Mouse (Mus musculus) embryonic facial prominence, embryonic 14.5 days (tissue): ENCODE data around the gene Prkcz. TPM values are rescaled to one million over a fixed set of nuclear protein-coding genes. Genes with fewer than 3 reads are reported as not detected.
"Not testable (repeated sequence)": the region's sequence is repeated elsewhere in the genome, so short reads cannot be mapped to it uniquely, and the experiment has no call there.

Source experiments
- ATAC-seq: fragments of 200-750 bp; cut with Nextera tagmentation; 2 replicates; pipeline ENCODE4 v1.8.0; 2017; ENCODE audit warnings: low read depth, moderate number of reproducible peaks, moderate TSS enrichment
- DNase-seq: peaks from one replicate; pipeline ENCODE4 v3.0.0-alpha.2; 2015; ENCODE audit warnings: low spot score
- H3K27ac ChIP-seq: fragments of 300-500 bp; sonication (generic); replicated peaks from 2 replicates; pipeline ENCODE4 v1.5.1; 2014; ENCODE audit warnings: low read depth, mild to moderate bottlenecking, low read length, moderate library complexity
- H3K27me3 ChIP-seq: fragments of 300-500 bp; sonication (generic); replicated peaks from 2 replicates; pipeline ENCODE4 v1.6.1; 2014; ENCODE audit warnings: low read length; ENCODE audit not compliant: control insufficient read depth, insufficient read depth
- H3K36me3 ChIP-seq: fragments of 300-500 bp; sonication (generic); 2 replicates; pipeline ENCODE4 v1.6.1; 2014; ENCODE audit warnings: low read length, mixed read lengths; ENCODE audit not compliant: control insufficient read depth, insufficient read depth
- H3K4me1 ChIP-seq: fragments of 300-500 bp; sonication (generic); 2 replicates; pipeline ENCODE4 v1.6.1; 2014; ENCODE audit warnings: antibody characterized with exemption, low read length; ENCODE audit not compliant: control insufficient read depth, insufficient read depth
- H3K4me2 ChIP-seq: fragments of 300-500 bp; sonication (generic); 2 replicates; pipeline ENCODE4 v1.6.1; 2014; ENCODE audit warnings: low read depth, mild to moderate bottlenecking, low read length, moderate library complexity, mixed read lengths
- H3K4me3 ChIP-seq: fragments of 300-500 bp; sonication (generic); 2 replicates; pipeline ENCODE4 v1.5.1; 2014; ENCODE audit warnings: low read depth, mild to moderate bottlenecking, low read length
- H3K9ac ChIP-seq: fragments of 300-500 bp; sonication (generic); 2 replicates; pipeline ENCODE4 v1.6.1; 2014; ENCODE audit warnings: low read depth, mild to moderate bottlenecking, low read length, moderate library complexity, mixed read lengths
- H3K9me3 ChIP-seq: fragments of 300-500 bp; sonication (generic); 2 replicates; pipeline ENCODE4 v1.6.1; 2016; ENCODE audit warnings: low read length; ENCODE audit not compliant: control insufficient read depth
- WGBS: fragments of 180-500 bp; shearing (Covaris S2); extraction: QIAGEN DNeasy Blood & Tissue Kit; methylation state at CpG from one replicate; pipeline ENCODE4 v1.1.7; 2014; 5-methylcytosine and 5-hydroxymethylcytosine counted together
- polyA plus RNA-seq: library from polyadenylated mRNA; unstranded; fragments of >200 nt; fragmentation: Nextera tagmentation; extraction: Ambion mirVana; gene quantifications from 2 replicates; pipeline ENCODE4 v1.2.1, GENCODE M21; 2014

Prkcz gene
- polyA plus RNA-seq, 1 experiment from 2014 or later, result 9.8 TPM

DNA sequence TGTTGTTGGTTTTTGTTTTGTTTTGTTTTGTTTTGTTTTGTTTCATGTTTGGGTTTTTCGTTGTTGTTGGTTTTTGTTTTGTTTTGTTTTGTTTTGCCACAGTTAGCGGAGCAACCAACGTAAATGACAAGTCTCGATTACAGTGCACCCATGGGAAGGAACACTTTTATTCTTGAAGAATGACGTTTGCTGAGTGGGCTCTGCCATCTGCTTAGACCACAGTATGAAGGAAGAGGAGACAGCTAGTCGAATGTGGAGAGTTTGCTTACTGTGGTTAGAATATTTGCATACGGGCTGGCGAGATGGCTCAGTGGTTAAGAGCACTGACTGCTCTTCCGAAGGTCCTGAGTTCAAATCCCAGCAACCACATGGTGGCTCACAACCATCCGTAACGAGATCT, 32.8 kb downstream of the Prkcz start:
- not testable (repeated sequence) for ATAC-seq, H3K27ac ChIP-seq, DNase-seq

DNA sequence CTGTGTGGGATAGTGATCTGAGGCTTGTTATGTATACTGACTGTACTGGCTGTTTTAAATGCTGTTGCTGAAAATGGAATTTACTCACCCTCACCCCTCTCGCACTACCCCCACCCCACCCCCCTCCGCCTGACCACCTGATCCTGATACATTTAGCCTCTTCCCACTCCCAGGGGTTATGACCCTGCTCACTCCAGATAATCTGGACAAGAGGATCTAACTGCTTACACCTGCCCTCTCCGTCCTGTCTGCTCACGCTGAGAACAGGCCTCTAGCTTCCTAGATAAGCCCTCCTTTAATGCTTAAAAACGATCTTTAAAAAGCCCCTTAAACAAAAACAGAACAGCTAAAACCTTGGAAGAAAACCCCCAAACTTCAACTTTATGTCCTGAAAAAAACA, 35.4 kb downstream of the Prkcz start:
- Histone ChIP-seq H3K4me2 (no peak overlapping the region), H3K9me3 (no peaks in the 10 kb centered on the region), H3K4me1 (no peaks in the 10 kb centered on the region), H3K36me3 (no peaks in the 10 kb centered on the region), H3K4me3 (no peak overlapping the region), H3K9ac (no peak overlapping the region), H3K27me3 (no peaks in the 10 kb centered on the region), H3K27ac (no peak overlapping the region)
- no peak for ATAC-seq
- WGBS, result 41% methylated on average over 5 of the region's 5 CpGs
- no peak for DNase-seq

More for the DNA sequence above, 32.8 kb downstream of the Prkcz start:
- not testable (repeated sequence) for H3K36me3 ChIP-seq, H3K9me3 ChIP-seq, H3K4me2 ChIP-seq, H3K4me1 ChIP-seq, H3K9ac ChIP-seq, H3K27me3 ChIP-seq, H3K4me3 ChIP-seq
- WGBS, result 84% methylated on average over 11 of the region's 11 CpGs

DNA sequence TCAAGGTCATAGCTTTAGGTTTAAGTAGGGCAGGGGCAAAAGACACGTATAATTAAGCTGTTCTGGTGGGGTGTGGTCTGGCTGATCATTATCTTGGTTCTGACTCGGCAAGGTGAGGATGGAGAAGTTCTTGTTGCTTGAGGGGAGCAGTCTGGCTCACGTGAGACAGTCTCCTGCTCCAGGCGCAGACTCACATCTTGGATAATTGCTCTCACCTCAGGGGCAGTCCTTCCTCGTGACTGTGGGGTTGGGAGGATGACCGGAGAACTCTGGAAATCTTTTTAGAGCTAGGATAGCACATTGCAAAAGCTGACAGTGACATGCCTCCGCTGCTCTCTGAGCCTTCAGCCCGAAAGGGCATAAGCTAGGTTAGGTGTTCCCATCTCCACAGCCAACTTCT, 36.6 kb downstream of the Prkcz start:
- DNase-seq, result no peak
- Histone ChIP-seq H3K27me3 (no peaks in the 10 kb centered on the region), H3K9me3 (no peaks in the 10 kb centered on the region), H3K27ac (no peak overlapping the region), H3K9ac (no peak overlapping the region), H3K4me2 (no peak overlapping the region), H3K36me3 (no peaks in the 10 kb centered on the region), H3K4me1 (no peaks in the 10 kb centered on the region), H3K4me3 (no peak overlapping the region)
- WGBS, result 58% methylated on average over 8 of the region's 8 CpGs
- ATAC-seq, result no peak

DNA sequence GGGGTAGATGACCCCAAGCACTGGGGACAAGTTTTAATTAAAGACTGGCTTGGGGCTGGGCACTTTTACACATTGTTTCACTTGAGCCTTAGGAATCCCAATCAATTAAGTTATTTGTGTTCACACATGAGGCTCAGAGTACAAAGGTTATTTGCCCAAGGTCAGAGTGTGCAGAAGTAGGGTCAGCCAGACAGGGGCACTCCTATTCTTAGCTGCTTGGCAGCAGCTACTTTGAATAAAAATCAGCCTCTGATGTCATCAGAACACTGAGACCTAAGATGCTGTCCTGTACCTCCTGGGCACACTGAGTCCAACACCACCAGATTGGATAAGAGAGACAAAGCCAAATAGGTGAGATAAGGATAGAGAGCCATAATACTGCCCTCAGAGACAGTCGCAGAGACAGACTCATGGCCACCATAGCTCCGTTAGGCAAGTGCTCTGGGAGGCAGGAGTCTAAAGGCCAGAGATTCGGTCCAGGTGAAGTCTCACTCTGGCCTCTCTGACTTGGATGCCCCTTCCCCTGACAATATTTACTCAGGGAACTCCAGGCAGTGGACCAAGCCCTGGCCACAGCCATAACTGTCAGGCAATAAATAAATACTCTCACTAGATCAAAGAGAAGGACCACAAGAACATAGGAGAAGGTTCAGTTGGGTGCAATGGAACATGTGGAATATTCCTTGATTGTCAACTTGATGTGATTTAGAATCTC, 37.9 kb downstream of the Prkcz start:
- Histone ChIP-seq H3K4me3 (no peak overlapping the region), H3K9me3 (no peaks in the 10 kb centered on the region), H3K4me2 (no peak overlapping the region), H3K36me3 (no peaks in the 10 kb centered on the region), H3K4me1 (no peaks in the 10 kb centered on the region), H3K27ac (no peak overlapping the region), H3K9ac (no peak overlapping the region), H3K27me3 (no peaks in the 10 kb centered on the region)
- no peak for ATAC-seq
- DNase-seq, result no peak
- WGBS, result 76% methylated on average over 3 of the region's 3 CpGs

GRCm38 (mm10) chr4:155320281-155321244, 40.6 kb downstream of the Prkcz start:
- Histone ChIP-seq H3K4me2 (0 out of 2 replicates have a peak overlapping the region, but pooled peaks have one; percentile 2), H3K27me3 (no peaks in the 10 kb centered on the region), H3K4me1 (no peaks in the 10 kb centered on the region), H3K9me3 (no peaks in the 10 kb centered on the region), H3K9ac (no peak overlapping the region), H3K27ac (no peak overlapping the region), H3K4me3 (no peak overlapping the region), H3K36me3 (no peaks in the 10 kb centered on the region)
- ATAC-seq (peak; percentile 82), DNase-seq (peak; percentile 79)
- 55% methylated on average over 15 of the region's 15 CpGs for WGBS

- Histone ChIP-seq H3K4me3 (no peak overlapping the region), H3K9me3 (no peaks in the 10 kb centered on the region), H3K4me1 (no peaks in the 10 kb centered on the region), H3K27me3 (no peaks in the 10 kb centered on the region), H3K27ac (no peak overlapping the region), H3K36me3 (no peaks in the 10 kb centered on the region), H3K9ac (no peak overlapping the region), H3K4me2 (no peak overlapping the region)
- 34% methylated on average over 2 of the region's 2 CpGs for WGBS
- ATAC-seq (no peak), DNase-seq (no peak)
Observed at GRCm38 (mm10) chr4:155318266-155318665, 42.9 kb downstream of the Prkcz start.

DNA sequence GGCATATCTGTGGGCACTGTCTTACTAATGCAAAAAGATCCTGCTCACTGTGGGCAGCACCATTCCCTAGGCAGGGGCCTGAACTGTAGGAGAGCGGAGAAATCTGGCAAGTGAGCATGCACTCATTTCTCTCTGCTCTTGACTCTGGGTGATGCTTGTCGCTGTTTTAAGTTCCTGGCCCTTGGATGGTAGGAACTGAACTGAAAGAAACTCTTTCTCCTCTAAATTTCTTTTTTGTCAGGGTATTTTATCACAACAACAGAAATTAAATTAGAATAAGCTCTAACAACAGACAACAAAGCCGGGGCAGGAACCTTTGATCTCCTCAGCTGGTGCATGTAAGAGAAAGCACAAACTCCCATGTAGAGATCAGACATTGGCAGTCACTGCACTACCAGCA, 46.1 kb downstream of the Prkcz start:
- DNase-seq (no peak), ATAC-seq (no peak)
- Histone ChIP-seq H3K36me3 (no peaks in the 10 kb centered on the region), H3K4me2 (no peak overlapping the region), H3K9me3 (no peaks in the 10 kb centered on the region), H3K4me1 (no peaks in the 10 kb centered on the region), H3K9ac (no peak overlapping the region), H3K27me3 (no peaks in the 10 kb centered on the region), H3K27ac (no peak overlapping the region), H3K4me3 (no peak overlapping the region)
- WGBS, result 90% methylated on average over 3 of the region's 3 CpGs

- 90% methylated on average over 12 of the region's 12 CpGs for WGBS
- Histone ChIP-seq H3K4me2 (no peak overlapping the region), H3K4me1 (no peaks in the 10 kb centered on the region; the same call in 1 of the 2 replicates), H3K4me3 (no peak overlapping the region), H3K27ac (no peak overlapping the region), H3K27me3 (no peaks in the 10 kb centered on the region), H3K9ac (no peak overlapping the region), H3K36me3 (no peaks in the 10 kb centered on the region), H3K9me3 (no peaks in the 10 kb centered on the region)
- ATAC-seq (no peak), DNase-seq (no peak)
Observed at GRCm38 (mm10) chr4:155308679-155309078, 52.5 kb downstream of the Prkcz start.
